Mouse (Mus musculus): Measurements from ENCODE around the gene Sh3kbp1. TPM values are rescaled to one million over a fixed set of nuclear protein-coding genes. Genes with fewer than 3 reads are reported as not detected.

Gene Sh3kbp1
- polyA plus RNA-seq, 1 experiment from 2014 or later: 37.6 TPM

GRCm38 (mm10) chrX:159909446-159910277 is 282.6 kb downstream of the Sh3kbp1 start:
- Histone ChIP-seq H3K9ac (replicated peaks) (no peak overlapping the region), H3K36me3 (no peaks in the 10 kb centered on the region), H3K4me1 (replicated peaks) (no peaks in the 10 kb centered on the region), H3K27ac (no peak overlapping the region), H3K4me3 (replicated peaks) (no peak overlapping the region), H3K4me2 (replicated peaks) (no peak overlapping the region), H3K27me3 (peaks cover 25% of the 10 kb centered on the region), H3K9me3 (no peaks in the 10 kb centered on the region)
- no peak for ATAC-seq
- WGBS: 82% methylated on average over 6 of the region's 6 CpGs

GRCm38 (mm10) chrX:159910600-159910999 is 283.5 kb downstream of the Sh3kbp1 start:
- Histone ChIP-seq H3K4me1 (replicated peaks) (no peaks in the 10 kb centered on the region), H3K9me3 (no peaks in the 10 kb centered on the region), H3K4me2 (replicated peaks) (no peak overlapping the region), H3K27ac (no peak overlapping the region), H3K27me3 (peaks cover 16% of the 10 kb centered on the region), H3K9ac (replicated peaks) (no peak overlapping the region), H3K36me3 (no peaks in the 10 kb centered on the region), H3K4me3 (replicated peaks) (no peak overlapping the region)
- ATAC-seq: no peak
- 77% methylated on average over 3 of the region's 3 CpGs for WGBS

GRCm38 (mm10) chrX:159911613-159912012 is 284.5 kb downstream of the Sh3kbp1 start:
- WGBS: 80% methylated on average over 4 of the region's 4 CpGs

GRCm38 (mm10) chrX:159912061-159912460 is 285.0 kb downstream of the Sh3kbp1 start:
- Histone ChIP-seq H3K4me1 (replicated peaks) (no peaks in the 10 kb centered on the region), H3K4me2 (replicated peaks) (no peak overlapping the region), H3K9ac (replicated peaks) (no peak overlapping the region), H3K9me3 (no peaks in the 10 kb centered on the region), H3K27me3 (peaks cover 13% of the 10 kb centered on the region; the same call in 1 of the 2 replicates), H3K36me3 (no peaks in the 10 kb centered on the region), H3K4me3 (replicated peaks) (no peak overlapping the region), H3K27ac (no peak overlapping the region)
- no peak for ATAC-seq
- 81% methylated on average over 3 of the region's 3 CpGs for WGBS

More at GRCm38 (mm10) chrX:159911613-159912012, 284.5 kb downstream of the Sh3kbp1 start:
- H3K4me3 ChIP-seq (replicated peaks): no peak overlapping the region
- H3K27ac ChIP-seq: no peak overlapping the region
- H3K9ac ChIP-seq (replicated peaks): no peak overlapping the region
- no peak overlapping the region for H3K4me2 ChIP-seq (replicated peaks)
- H3K36me3 ChIP-seq: no peaks in the 10 kb centered on the region
- peaks cover 13% of the 10 kb centered on the region; the same call in 1 of the 2 replicates for H3K27me3 ChIP-seq
- no peaks in the 10 kb centered on the region for H3K4me1 ChIP-seq (replicated peaks)
- ATAC-seq: no peak
- H3K9me3 ChIP-seq: no peaks in the 10 kb centered on the region

- no peak overlapping the region for H3K4me2 ChIP-seq (replicated peaks)
- WGBS: 49% methylated on average over 3 of the region's 3 CpGs
- H3K36me3 ChIP-seq: no peaks in the 10 kb centered on the region
- peaks cover 13% of the 10 kb centered on the region; the same call in 1 of the 2 replicates for H3K27me3 ChIP-seq
- H3K9ac ChIP-seq (replicated peaks): no peak overlapping the region
- H3K4me3 ChIP-seq (replicated peaks): no peak overlapping the region
- H3K27ac ChIP-seq: no peak overlapping the region
- no peak for ATAC-seq
- no peaks in the 10 kb centered on the region for H3K9me3 ChIP-seq
- H3K4me1 ChIP-seq (replicated peaks): no peaks in the 10 kb centered on the region
Observed at GRCm38 (mm10) chrX:159913489-159913888, 286.4 kb downstream of the Sh3kbp1 start.

- Histone ChIP-seq H3K9ac (replicated peaks) (no peak overlapping the region), H3K4me3 (replicated peaks) (no peak overlapping the region), H3K27ac (no peak overlapping the region), H3K9me3 (no peaks in the 10 kb centered on the region), H3K4me1 (replicated peaks) (no peaks in the 10 kb centered on the region), H3K27me3 (peaks cover 21% of the 10 kb centered on the region), H3K36me3 (peaks cover 4% of the 10 kb centered on the region; the same call in 1 of the 2 replicates), H3K4me2 (replicated peaks) (no peak overlapping the region)
- ATAC-seq: no peak
- 45% methylated on average over 1 of the region's 1 CpGs for WGBS
Observed at GRCm38 (mm10) chrX:159915125-159915524, 288.1 kb downstream of the Sh3kbp1 start.

- 92% methylated on average over 6 of the region's 6 CpGs for WGBS
- ATAC-seq: no peak
- no peak overlapping the region for H3K4me2 ChIP-seq (replicated peaks)
- H3K4me3 ChIP-seq (replicated peaks): no peak overlapping the region
- H3K9ac ChIP-seq (replicated peaks): no peak overlapping the region
- peaks cover 45% of the 10 kb centered on the region for H3K27me3 ChIP-seq
- H3K36me3 ChIP-seq: peaks cover 4% of the 10 kb centered on the region; the same call in 1 of the 2 replicates
- H3K27ac ChIP-seq: no peak overlapping the region
- no peaks in the 10 kb centered on the region for H3K9me3 ChIP-seq
- no peaks in the 10 kb centered on the region for H3K4me1 ChIP-seq (replicated peaks)
Observed at GRCm38 (mm10) chrX:159924759-159925158, 297.7 kb downstream of the Sh3kbp1 start.

- no peak overlapping the region for H3K4me3 ChIP-seq (replicated peaks)
- H3K27ac ChIP-seq: no peak overlapping the region
- H3K9me3 ChIP-seq: no peaks in the 10 kb centered on the region
- H3K4me1 ChIP-seq (replicated peaks): no peaks in the 10 kb centered on the region
- no peaks in the 10 kb centered on the region for H3K36me3 ChIP-seq
- ATAC-seq: no peak
- H3K9ac ChIP-seq (replicated peaks): no peak overlapping the region
- H3K27me3 ChIP-seq: peaks cover 44% of the 10 kb centered on the region; the same call in 1 of the 2 replicates
- H3K4me2 ChIP-seq (replicated peaks): no peak overlapping the region
- WGBS: 67% methylated on average over 5 of the region's 5 CpGs
Observed at GRCm38 (mm10) chrX:159928165-159928564, 301.1 kb downstream of the Sh3kbp1 start.

- ATAC-seq: no peak
- 81% methylated on average over 3 of the region's 3 CpGs for WGBS
Observed at GRCm38 (mm10) chrX:159928834-159929233, 301.8 kb downstream of the Sh3kbp1 start.

GRCm38 (mm10) chrX:159932027-159932426 is 305.0 kb downstream of the Sh3kbp1 start:
- Histone ChIP-seq H3K9ac (replicated peaks) (no peak overlapping the region), H3K4me2 (replicated peaks) (no peak overlapping the region), H3K27me3 (peaks cover 32% of the 10 kb centered on the region; the same call in 1 of the 2 replicates), H3K36me3 (no peaks in the 10 kb centered on the region), H3K27ac (no peak overlapping the region), H3K4me1 (replicated peaks) (no peaks in the 10 kb centered on the region), H3K9me3 (no peaks in the 10 kb centered on the region), H3K4me3 (replicated peaks) (no peak overlapping the region)
- no peak for ATAC-seq
- WGBS: 79% methylated on average over 1 of the region's 1 CpGs

More at GRCm38 (mm10) chrX:159928834-159929233, 301.8 kb downstream of the Sh3kbp1 start:
- no peak overlapping the region for H3K27ac ChIP-seq
- H3K36me3 ChIP-seq: no peaks in the 10 kb centered on the region
- no peak overlapping the region for H3K4me2 ChIP-seq (replicated peaks)
- no peaks in the 10 kb centered on the region for H3K4me1 ChIP-seq (replicated peaks)
- H3K9me3 ChIP-seq: no peaks in the 10 kb centered on the region
- no peak overlapping the region for H3K4me3 ChIP-seq (replicated peaks)
- no peak overlapping the region for H3K9ac ChIP-seq (replicated peaks)
- H3K27me3 ChIP-seq: peaks cover 44% of the 10 kb centered on the region; the same call in 1 of the 2 replicates

- H3K4me3 ChIP-seq (replicated peaks): no peak overlapping the region
- no peak overlapping the region for H3K4me2 ChIP-seq (replicated peaks)
- H3K36me3 ChIP-seq: no peaks in the 10 kb centered on the region
- no peaks in the 10 kb centered on the region for H3K4me1 ChIP-seq (replicated peaks)
- no peaks in the 10 kb centered on the region for H3K9me3 ChIP-seq
- no peak overlapping the region for H3K27ac ChIP-seq
- no peak for ATAC-seq
- H3K27me3 ChIP-seq: peaks cover 24% of the 10 kb centered on the region; the same call in 1 of the 2 replicates
- H3K9ac ChIP-seq (replicated peaks): no peak overlapping the region
- WGBS: 90% methylated on average over 2 of the region's 2 CpGs
Observed at GRCm38 (mm10) chrX:159942569-159942968, 315.5 kb downstream of the Sh3kbp1 start.

- H3K9ac ChIP-seq (replicated peaks): no peak overlapping the region
- H3K4me1 ChIP-seq (replicated peaks): no peaks in the 10 kb centered on the region
- 86% methylated on average over 1 of the region's 1 CpGs for WGBS
- H3K4me2 ChIP-seq (replicated peaks): no peak overlapping the region
- H3K36me3 ChIP-seq: no peaks in the 10 kb centered on the region
- H3K4me3 ChIP-seq (replicated peaks): no peak overlapping the region
- no peaks in the 10 kb centered on the region for H3K9me3 ChIP-seq
- ATAC-seq: no peak
- H3K27ac ChIP-seq: no peak overlapping the region
- H3K27me3 ChIP-seq: peaks cover 24% of the 10 kb centered on the region; the same call in 1 of the 2 replicates
Observed at GRCm38 (mm10) chrX:159943586-159943985, 316.5 kb downstream of the Sh3kbp1 start.

All from midbrain, embryonic 13.5 days (tissue).